Mouse (Mus musculus): Measurements from ENCODE around the gene Epo. TPM values are rescaled to one million over a fixed set of nuclear protein-coding genes. Genes with fewer than 3 reads are reported as not detected.
A peak's percentile ranks its signal among the peaks of the same experiment; 100 is the strongest.

Gene Epo
- polyA plus RNA-seq, 1 experiment = not detected

DNA sequence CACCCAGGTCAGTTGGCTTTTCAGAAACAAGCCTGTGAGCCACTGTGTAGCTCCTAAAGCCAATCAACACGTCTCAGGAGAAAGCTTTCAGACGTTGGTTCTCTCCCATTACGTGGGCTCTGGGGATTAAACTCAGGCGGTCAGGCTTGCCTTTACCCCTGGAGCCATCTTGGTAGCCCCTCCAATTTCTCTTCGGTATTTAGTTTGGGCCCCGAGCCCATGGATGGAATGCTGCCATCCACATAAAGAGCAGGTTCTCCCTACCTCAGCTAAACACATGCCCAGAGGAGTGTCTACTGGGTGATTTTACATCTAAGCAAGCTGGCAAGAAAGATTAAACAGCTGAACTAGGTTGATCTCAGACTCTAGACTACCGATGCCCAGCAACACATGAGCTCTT lies 32.9 kb downstream of the Epo start:
- Histone ChIP-seq H3K4me1 (ENCODE audit: control insufficient read depth, insufficient read depth, low read length) (peaks cover 3% of the 10 kb centered on the region; the same call in 1 of the 2 replicates), H3K27ac (ENCODE audit: control insufficient read depth, insufficient read depth, low read depth, low read length, poor library complexity) (no peak overlapping the region), H3K4me3 (replicated peaks; ENCODE audit: control insufficient read depth, low read depth, low read length) (no peak overlapping the region)
- TF ChIP-seq POLR2A (IDR thresholded peaks at IDR 0.05; ENCODE audit: borderline replicate concordance, control insufficient read depth, low read depth, low read length) = no peak
- no peak for TF ChIP-seq CTCF (IDR thresholded peaks at IDR 0.05; ENCODE audit: control insufficient read depth, insufficient read depth, low read length)
- WGBS = 87% methylated on average over 7 of the region's 7 CpGs

DNA sequence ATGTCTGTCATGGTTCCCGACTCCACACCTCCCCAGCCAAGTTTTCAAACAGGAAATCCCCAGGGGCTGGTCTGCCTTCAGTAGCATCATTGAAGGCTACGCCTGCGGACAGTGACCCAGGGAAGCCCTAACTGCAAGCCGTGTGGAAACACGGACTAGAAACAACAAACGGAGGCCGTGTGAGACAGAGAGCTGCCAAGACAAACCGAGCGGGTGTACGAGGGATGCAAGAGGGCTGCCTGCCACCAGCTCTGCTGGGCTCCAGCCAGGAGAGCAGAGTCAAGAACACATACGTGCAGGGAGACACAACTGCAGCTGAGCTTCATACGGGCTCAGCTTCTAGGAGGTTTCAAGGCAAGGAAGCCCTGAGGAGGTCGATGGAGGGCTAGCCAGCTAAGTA lies 39.2 kb downstream of the Epo start:
- TF ChIP-seq POLR2A (IDR thresholded peaks at IDR 0.05; ENCODE audit: borderline replicate concordance, control insufficient read depth, low read depth, low read length) = no peak
- TF ChIP-seq CTCF (IDR thresholded peaks at IDR 0.05; ENCODE audit: control insufficient read depth, insufficient read depth, low read length) = no peak
- WGBS = 81% methylated on average over 13 of the region's 13 CpGs
- no peaks in the 10 kb centered on the region for H3K4me1 ChIP-seq (ENCODE audit: control insufficient read depth, insufficient read depth, low read length)
- H3K27ac ChIP-seq (ENCODE audit: control insufficient read depth, insufficient read depth, low read depth, low read length, poor library complexity) = no peak overlapping the region
- no peak overlapping the region for H3K4me3 ChIP-seq (replicated peaks; ENCODE audit: control insufficient read depth, low read depth, low read length)

DNA sequence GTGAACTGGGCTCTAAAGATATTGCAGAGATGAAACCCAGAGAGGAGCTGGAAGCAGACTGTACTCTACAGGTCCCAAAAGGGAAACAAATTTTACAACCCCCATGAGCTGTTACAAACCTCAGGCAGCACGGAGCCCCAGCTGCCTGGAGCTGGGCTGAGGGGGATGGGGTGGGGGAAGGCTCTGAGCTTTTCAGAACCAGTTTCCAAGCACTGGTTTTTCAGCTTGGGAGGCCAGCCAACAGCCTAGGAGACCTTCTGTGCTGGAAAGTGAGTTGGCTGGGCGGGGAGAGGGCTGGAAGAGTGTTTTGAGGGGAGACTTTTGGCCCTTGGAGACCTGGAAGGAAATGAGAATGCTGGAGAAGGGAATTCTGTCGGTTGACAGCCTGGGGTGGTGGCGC lies 41.5 kb downstream of the Epo start:
- Histone ChIP-seq H3K4me1 (ENCODE audit: control insufficient read depth, insufficient read depth, low read length) (no peaks in the 10 kb centered on the region), H3K4me3 (replicated peaks; ENCODE audit: control insufficient read depth, low read depth, low read length) (no peak overlapping the region), H3K27ac (ENCODE audit: control insufficient read depth, insufficient read depth, low read depth, low read length, poor library complexity) (no peak overlapping the region)
- TF ChIP-seq POLR2A (IDR thresholded peaks at IDR 0.05; ENCODE audit: borderline replicate concordance, control insufficient read depth, low read depth, low read length) = no peak
- TF ChIP-seq CTCF (IDR thresholded peaks at IDR 0.05; ENCODE audit: control insufficient read depth, insufficient read depth, low read length) = no peak
- 59% methylated on average over 4 of the region's 4 CpGs for WGBS

DNA sequence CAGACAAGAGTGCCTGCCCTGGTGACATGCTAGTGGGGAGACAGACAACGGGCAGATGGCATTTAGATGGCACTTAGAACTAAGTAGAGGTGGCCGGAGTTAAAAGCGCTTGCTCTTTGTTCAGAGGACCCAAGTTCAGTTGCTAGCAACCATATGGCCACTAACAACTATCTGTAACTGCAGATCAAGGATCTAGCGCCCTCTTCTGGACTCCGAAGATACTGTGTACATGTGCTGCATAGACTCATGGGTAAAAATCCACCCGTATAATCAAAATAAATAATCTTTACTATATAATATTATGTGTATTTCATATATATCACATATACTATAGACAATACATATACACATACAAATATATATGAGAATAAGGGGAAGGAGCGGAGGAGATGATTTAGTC lies 45.4 kb downstream of the Epo start:
- H3K4me1 ChIP-seq (ENCODE audit: control insufficient read depth, insufficient read depth, low read length) = no peaks in the 10 kb centered on the region
- 87% methylated on average over 7 of the region's 7 CpGs for WGBS
- H3K27ac ChIP-seq (ENCODE audit: control insufficient read depth, insufficient read depth, low read depth, low read length, poor library complexity) = no peak overlapping the region
- no peak overlapping the region for H3K4me3 ChIP-seq (replicated peaks; ENCODE audit: control insufficient read depth, low read depth, low read length)
- TF ChIP-seq POLR2A (IDR thresholded peaks at IDR 0.05; ENCODE audit: borderline replicate concordance, control insufficient read depth, low read depth, low read length) (no peak), CTCF (IDR thresholded peaks at IDR 0.05; ENCODE audit: control insufficient read depth, insufficient read depth, low read length) (no peak)

DNA sequence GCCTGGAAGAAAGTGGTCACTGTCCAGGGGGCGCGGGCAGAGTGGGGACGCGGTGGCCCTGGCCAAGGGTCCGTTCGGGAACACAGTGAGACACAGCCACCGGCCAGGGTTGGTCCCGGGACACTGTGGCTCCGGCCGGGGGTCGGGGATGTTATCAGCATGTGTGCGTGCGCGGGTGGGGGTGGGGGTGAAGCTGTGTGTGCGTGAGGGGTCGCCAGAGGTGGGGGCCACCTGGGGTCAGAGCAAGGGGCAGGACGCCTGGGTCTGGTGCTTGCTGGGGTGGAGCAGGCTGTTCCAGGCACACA lies 47.2 kb downstream of the Epo start:
- TF ChIP-seq CTCF (IDR thresholded peaks at IDR 0.05; ENCODE audit: control insufficient read depth, insufficient read depth, low read length) (no peak), POLR2A (IDR thresholded peaks at IDR 0.05; ENCODE audit: borderline replicate concordance, control insufficient read depth, low read depth, low read length) (no peak)
- Histone ChIP-seq H3K27ac (ENCODE audit: control insufficient read depth, insufficient read depth, low read depth, low read length, poor library complexity) (no peak overlapping the region), H3K4me3 (replicated peaks; ENCODE audit: control insufficient read depth, low read depth, low read length) (no peak overlapping the region), H3K4me1 (ENCODE audit: control insufficient read depth, insufficient read depth, low read length) (no peaks in the 10 kb centered on the region)
- WGBS = 18% methylated on average over 17 of the region's 17 CpGs

DNA sequence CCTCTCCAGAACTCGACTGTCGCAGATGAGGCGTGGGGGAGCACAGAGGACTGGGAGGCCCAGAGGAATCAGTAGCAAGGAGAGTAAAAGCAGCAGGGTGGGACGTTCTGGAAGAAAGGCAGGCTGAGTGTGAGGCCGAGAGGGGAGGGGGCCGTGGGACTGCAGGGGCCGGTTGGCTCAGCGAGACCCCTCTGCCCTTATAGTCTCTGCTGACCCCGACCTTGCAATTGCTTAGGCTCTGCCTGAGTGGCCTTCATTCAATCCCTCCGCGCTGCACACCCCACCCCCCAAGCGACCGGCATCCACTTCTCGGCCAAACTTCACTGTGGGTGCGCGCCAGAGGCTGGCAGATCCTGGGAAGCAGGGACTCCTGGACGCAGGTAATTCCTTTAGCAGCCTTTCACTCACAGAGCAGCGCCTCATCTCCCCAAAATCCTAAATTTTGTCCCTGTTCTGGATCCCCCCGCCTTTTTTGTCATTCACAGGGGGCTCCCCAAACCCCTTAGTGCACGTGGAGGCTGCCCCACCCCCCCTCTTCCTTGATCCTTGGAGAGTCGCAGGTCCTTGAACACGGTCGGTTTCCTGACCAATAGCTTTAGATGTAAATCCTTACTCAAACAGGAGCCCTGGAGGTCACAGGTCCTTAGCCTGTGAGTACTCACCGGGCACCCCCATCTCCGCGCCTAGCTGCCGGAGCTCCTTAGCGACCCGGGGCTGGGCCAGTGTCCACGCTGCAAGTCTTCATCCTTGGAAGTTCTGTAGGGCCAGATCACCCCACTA lies 47.8 kb downstream of the Epo start:
- H3K27ac ChIP-seq (ENCODE audit: control insufficient read depth, insufficient read depth, low read depth, low read length, poor library complexity) = no peak overlapping the region
- no peak overlapping the region for H3K4me3 ChIP-seq (replicated peaks; ENCODE audit: control insufficient read depth, low read depth, low read length)
- 40% methylated on average over 30 of the region's 30 CpGs for WGBS

DNA sequence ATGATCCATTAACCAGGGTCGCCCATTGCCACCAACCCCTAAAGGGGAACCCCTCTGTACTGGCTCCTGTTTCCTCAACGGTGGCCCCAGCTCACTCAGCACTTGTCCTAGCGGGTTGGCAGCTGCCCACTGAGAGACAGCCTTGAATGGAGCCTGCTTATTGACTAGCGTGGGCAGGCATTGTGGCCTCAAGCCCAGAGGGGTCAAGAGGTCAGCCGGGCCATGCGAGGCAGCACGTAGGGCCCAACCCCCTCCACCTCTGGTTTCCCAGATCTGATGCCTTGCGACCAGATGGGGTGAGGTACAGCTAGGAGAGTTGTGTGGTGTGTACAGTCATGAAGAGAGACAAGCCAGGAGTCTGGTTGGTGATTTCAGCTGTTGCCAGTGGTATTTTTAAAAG lies 51.1 kb downstream of the Epo start:
- Histone ChIP-seq H3K4me3 (replicated peaks; ENCODE audit: control insufficient read depth, low read depth, low read length) (no peak overlapping the region), H3K27ac (ENCODE audit: control insufficient read depth, insufficient read depth, low read depth, low read length, poor library complexity) (no peak overlapping the region), H3K4me1 (ENCODE audit: control insufficient read depth, insufficient read depth, low read length) (no peaks in the 10 kb centered on the region)
- TF ChIP-seq CTCF (IDR thresholded peaks at IDR 0.05; ENCODE audit: control insufficient read depth, insufficient read depth, low read length) (no peak), POLR2A (IDR thresholded peaks at IDR 0.05; ENCODE audit: borderline replicate concordance, control insufficient read depth, low read depth, low read length) (no peak)
- WGBS = 57% methylated on average over 8 of the region's 8 CpGs

More for the DNA sequence above, 47.8 kb downstream of the Epo start:
- no peaks in the 10 kb centered on the region for H3K4me1 ChIP-seq (ENCODE audit: control insufficient read depth, insufficient read depth, low read length)
- TF ChIP-seq POLR2A (IDR thresholded peaks at IDR 0.05; ENCODE audit: borderline replicate concordance, control insufficient read depth, low read depth, low read length) (no peak), CTCF (IDR thresholded peaks at IDR 0.05; ENCODE audit: control insufficient read depth, insufficient read depth, low read length) (no peak)

DNA sequence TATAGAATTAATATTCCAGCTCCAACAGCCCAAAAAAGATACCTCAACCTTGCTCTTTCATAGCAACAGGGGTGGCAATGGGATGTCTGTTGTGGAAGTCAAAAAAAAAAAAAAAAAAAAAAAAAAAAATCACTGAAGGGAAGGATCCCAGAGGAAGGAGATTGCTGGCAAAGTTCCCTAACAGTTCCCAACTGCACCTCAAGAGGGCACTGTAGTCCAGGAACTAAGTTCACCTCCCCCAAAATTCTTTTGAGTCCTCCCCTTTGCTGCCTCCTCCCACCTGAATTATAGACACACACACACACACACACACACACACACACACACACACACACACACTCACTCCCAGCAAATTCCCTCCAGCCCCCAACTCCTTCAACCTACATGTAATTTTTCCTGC lies 51.9 kb downstream of the Epo start:
- no peak for TF ChIP-seq POLR2A (IDR thresholded peaks at IDR 0.05; ENCODE audit: borderline replicate concordance, control insufficient read depth, low read depth, low read length)
- peak; percentile 49 for TF ChIP-seq CTCF (IDR thresholded peaks at IDR 0.05; ENCODE audit: control insufficient read depth, insufficient read depth, low read length)
- no peak overlapping the region for H3K4me3 ChIP-seq (replicated peaks; ENCODE audit: control insufficient read depth, low read depth, low read length)
- H3K27ac ChIP-seq (ENCODE audit: control insufficient read depth, insufficient read depth, low read depth, low read length, poor library complexity) = no peak overlapping the region
- H3K4me1 ChIP-seq (ENCODE audit: control insufficient read depth, insufficient read depth, low read length) = no peaks in the 10 kb centered on the region

DNA sequence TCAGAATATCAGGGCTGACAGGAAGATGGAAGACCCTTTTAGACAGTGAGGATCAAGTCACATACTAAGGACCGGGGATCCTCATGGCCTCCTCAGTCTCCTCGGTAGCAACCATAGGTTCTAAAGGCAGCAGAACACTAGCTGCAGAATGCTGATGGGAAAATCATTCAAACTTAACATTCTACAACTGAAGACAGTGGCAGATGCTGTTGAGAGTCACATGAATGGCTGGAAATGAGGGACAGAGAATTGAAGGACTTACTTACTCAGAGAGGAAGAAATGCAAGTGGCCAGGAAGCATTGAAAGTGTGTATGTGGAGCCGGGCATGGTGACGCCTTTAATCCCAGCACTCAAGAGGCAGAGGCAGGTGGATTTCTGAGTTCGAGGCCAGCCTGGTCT lies 56.1 kb downstream of the Epo start, which contains the start of gene Zan:
Zan (minus strand) TSS at position 101 of the 400 bp plus-strand sequence.
- Histone ChIP-seq H3K4me3 (replicated peaks; ENCODE audit: control insufficient read depth, low read depth, low read length) (no peak within 1 kb of the TSS), H3K4me1 (ENCODE audit: control insufficient read depth, insufficient read depth, low read length) (no peaks in the 10 kb centered on the region), H3K27ac (ENCODE audit: control insufficient read depth, insufficient read depth, low read depth, low read length, poor library complexity) (no peak within 1 kb of the TSS)
- TF ChIP-seq CTCF (IDR thresholded peaks at IDR 0.05; ENCODE audit: control insufficient read depth, insufficient read depth, low read length) (no peak), POLR2A (IDR thresholded peaks at IDR 0.05; ENCODE audit: borderline replicate concordance, control insufficient read depth, low read depth, low read length) (no peak)
- whole genome bisulfite sequencing = 79% methylated on average over 5 of the region's 5 CpGs
